ENCODE assay signal across 9 mouse cellular contexts in genomic region chr1:153742374-153743155, GRCm38 (mm10). TPM values are rescaled to one million over a fixed set of nuclear protein-coding genes. Genes with fewer than 3 reads are reported as not detected.
DNase-seq lines count a peak whose midpoint lies in the region; ATAC-seq and TF ChIP-seq lines count a peak whose summit lies in the region.
"Had no signal": no experiment of that assay in that cellular context is flagged by ENCODE, and none has a peak within 500 bp of the region (broad histone marks: within the 10 kb centered on the region; RNA-seq: fewer than 3 reads in every experiment).

No protein-coding gene starts in this region.

- H3K27ac ChIP-seq in embryonic facial prominence, embryonic 11.5 days (replicated peaks; ENCODE audit: low read depth, low read length), result no peak overlapping the region
- no peak overlapping the region for H3K27ac ChIP-seq in heart, postnatal 0 days (ENCODE audit: low read depth)
- H3K27ac ChIP-seq: macrophage had no signal

- H3K4me1 ChIP-seq in embryonic facial prominence, embryonic 11.5 days (ENCODE audit: control insufficient read depth, insufficient read depth, low read length), result no peaks in the 10 kb centered on the region; the same call in 1 of the 2 replicates
- H3K4me1 ChIP-seq in heart, postnatal 0 days (ENCODE audit: control insufficient read depth, insufficient read depth), result peaks cover 12% of the 10 kb centered on the region
- peaks cover 41% of the 10 kb centered on the region for H3K4me1 ChIP-seq in megakaryocyte, embryonic 14.5 days

- TF ChIP-seq CTCF in heart, postnatal 0 days (IDR thresholded peaks at IDR 0.05; ENCODE audit: low read depth), result peak; percentile 91

- peak; percentile 74 for DNase-seq in cerebellum, adult 11 months
- DNase-seq in adrenal gland, postnatal 10 days, result peak; percentile 89
- DNase-seq in embryonic facial prominence, embryonic 11.5 days (ENCODE audit: low spot score), result peak; percentile 82
- DNase-seq in heart, postnatal 0 days (ENCODE audit: low spot score), result peak; percentile 52
- DNase-seq in layer of hippocampus, adult 9-11 months, result peak; percentile 59
- DNase-seq in right cerebral cortex, postnatal 4 days, result peak; percentile 94

- no peak for ATAC-seq in cerebellum, adult (ENCODE audit: insufficient number of reproducible peaks, low FRiP score, low TSS enrichment)
- ATAC-seq in embryonic facial prominence, embryonic 11.5 days (replicated peaks; ENCODE audit: insufficient number of reproducible peaks, low FRiP score, low TSS enrichment, low read depth), result no peak
- no peak for ATAC-seq in heart, postnatal 0 days (ENCODE audit: insufficient read depth, low read depth)

- no peak overlapping the region for H3K4me2 ChIP-seq in embryonic facial prominence, embryonic 11.5 days (ENCODE audit: low read depth, low read length)
- H3K4me2 ChIP-seq in heart, postnatal 0 days (ENCODE audit: low read depth, low read length), result peak overlapping the region; percentile 75; the same call in 1 of the 2 replicates

- H3K9ac ChIP-seq in embryonic facial prominence, embryonic 11.5 days (replicated peaks; ENCODE audit: low read length), result no peak overlapping the region
- no peak overlapping the region for H3K9ac ChIP-seq in heart, postnatal 0 days (replicated peaks; ENCODE audit: low read depth, low read length)

- H3K4me3 ChIP-seq in embryonic facial prominence, embryonic 11.5 days (ENCODE audit: low read depth, low read length), result no peak overlapping the region
- no peak overlapping the region for H3K4me3 ChIP-seq in heart, postnatal 0 days (ENCODE audit: low read depth, low read length)
- peak overlapping the region; percentile 64 for H3K4me3 ChIP-seq in megakaryocyte, embryonic 14.5 days (replicated peaks)

- no peaks in the 10 kb centered on the region for H3K9me3 ChIP-seq in embryonic facial prominence, embryonic 11.5 days (replicated peaks; ENCODE audit: control insufficient read depth, low read length)
- no peaks in the 10 kb centered on the region for H3K9me3 ChIP-seq in heart, postnatal 0 days (replicated peaks; ENCODE audit: control insufficient read depth, low read length)
- H3K9me3 ChIP-seq in megakaryocyte, embryonic 14.5 days, result no peaks in the 10 kb centered on the region

- WGBS in embryonic facial prominence, embryonic 11.5 days, result 55% methylated on average over 11 of the region's 11 CpGs
- WGBS in heart, postnatal 0 days, result 31% methylated on average over 11 of the region's 11 CpGs

- H3K36me3 ChIP-seq in embryonic facial prominence, embryonic 11.5 days (replicated peaks; ENCODE audit: control insufficient read depth, insufficient read depth, low read depth, low read length), result no peaks in the 10 kb centered on the region
- H3K36me3 ChIP-seq in heart, postnatal 0 days (replicated peaks; ENCODE audit: control insufficient read depth, insufficient read depth, low read length), result no peaks in the 10 kb centered on the region
- H3K36me3 ChIP-seq in megakaryocyte, embryonic 14.5 days (replicated peaks; ENCODE audit: low read length), result no peaks in the 10 kb centered on the region

- peaks cover 6% of the 10 kb centered on the region for H3K27me3 ChIP-seq in embryonic facial prominence, embryonic 11.5 days (ENCODE audit: control insufficient read depth, insufficient read depth, low read length)
- peaks cover 14% of the 10 kb centered on the region; the same call in 1 of the 2 replicates for H3K27me3 ChIP-seq in heart, postnatal 0 days (ENCODE audit: control insufficient read depth, insufficient read depth, low read length)
- peaks cover 50% of the 10 kb centered on the region for H3K27me3 ChIP-seq in megakaryocyte, embryonic 14.5 days (replicated peaks)

- TF ChIP-seq EP300 in heart, postnatal 0 days (IDR thresholded peaks at IDR 0.05; ENCODE audit: low read depth), result no peak

RNA-seq across cellular contexts. Expression of gene Rgs16, which starts 2.4 kb away (rescaled TPM):
- 10 to 100 TPM; 10.3 to 48.8 TPM for total RNA-seq in adrenal gland, postnatal 10 days (2021)
- polyA plus RNA-seq in embryonic facial prominence, embryonic 11.5 days (2014; fragmentation: Nextera tagmentation; extraction: Ambion mirVana), result 6.5 and 6.7 TPM in 2 replicates
- 0.89 and 1.8 TPM in 2 replicates for total RNA-seq in heart, postnatal 0 days (2014; rRNA removed; ENCODE audit: low replicate concordance)
- 2.2 and 3.0 TPM in 2 replicates for polyA plus RNA-seq in heart, postnatal 0 days (2015; fragmentation: Nextera tagmentation; extraction: Ambion mirVana)
- polyA plus RNA-seq in megakaryocyte, embryonic 14.5 days (2012; ENCODE audit: insufficient read depth, low replicate concordance), result not detected in 2 replicates

RNA-seq across cellular contexts. Expression of gene Rnasel, which starts 6.7 kb away (rescaled TPM):
- 10 to 100 TPM; 12.1 to 15.5 TPM for total RNA-seq in adrenal gland, postnatal 10 days (2021)
- polyA plus RNA-seq in embryonic facial prominence, embryonic 11.5 days (2014; fragmentation: Nextera tagmentation; extraction: Ambion mirVana), result 14.5 and 15.0 TPM in 2 replicates
- 31.4 and 31.9 TPM in 2 replicates for total RNA-seq in heart, postnatal 0 days (2014; rRNA removed; ENCODE audit: low replicate concordance)
- polyA plus RNA-seq in heart, postnatal 0 days (2015; fragmentation: Nextera tagmentation; extraction: Ambion mirVana), result 17.4 and 22.1 TPM in 2 replicates
- 2.3 and 3.2 TPM in 2 replicates for polyA plus RNA-seq in megakaryocyte, embryonic 14.5 days (2012; ENCODE audit: insufficient read depth, low replicate concordance)
